Mouse (Mus musculus) lung, postnatal 0 days (tissue): Measurements from ENCODE around the gene Olfr1258.

Experiments used
- CTCF ChIP-seq: IDR thresholded peaks from 2 replicates; pipeline ENCODE4 v1.5.1; 2016; ENCODE audit warnings: antibody characterized with exemption, mild to moderate bottlenecking
- EP300 ChIP-seq: IDR thresholded peaks from 2 replicates; pipeline ENCODE4 v1.6.1; 2016; ENCODE audit warnings: antibody characterized with exemption, mild to moderate bottlenecking, control low read depth

DNA sequence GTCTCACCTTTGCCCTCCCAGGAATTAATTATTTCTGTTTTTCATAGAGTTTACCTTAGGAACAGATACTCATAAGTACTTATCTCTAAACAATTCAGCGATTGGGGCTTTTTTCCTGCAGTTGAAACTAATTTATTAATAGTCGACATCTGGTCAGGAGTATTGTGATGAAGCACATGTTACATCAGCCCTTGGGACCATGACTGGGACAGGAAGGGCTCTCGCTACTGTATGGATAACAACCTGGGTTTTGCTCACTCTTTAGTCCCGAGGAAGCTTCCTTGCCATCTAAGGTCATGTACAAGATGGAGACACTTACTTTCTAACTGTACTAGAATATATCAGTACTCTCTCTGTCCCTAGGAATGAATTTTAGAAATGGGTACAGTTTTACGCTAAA lies 21.5 kb downstream of the Olfr1258 start, which contains the start of gene Olfr1259:
- TF ChIP-seq CTCF (no peak), EP300 (no peak)
